8 mouse cellular contexts compared by ENCODE assay signal in the genomic region with DNA sequence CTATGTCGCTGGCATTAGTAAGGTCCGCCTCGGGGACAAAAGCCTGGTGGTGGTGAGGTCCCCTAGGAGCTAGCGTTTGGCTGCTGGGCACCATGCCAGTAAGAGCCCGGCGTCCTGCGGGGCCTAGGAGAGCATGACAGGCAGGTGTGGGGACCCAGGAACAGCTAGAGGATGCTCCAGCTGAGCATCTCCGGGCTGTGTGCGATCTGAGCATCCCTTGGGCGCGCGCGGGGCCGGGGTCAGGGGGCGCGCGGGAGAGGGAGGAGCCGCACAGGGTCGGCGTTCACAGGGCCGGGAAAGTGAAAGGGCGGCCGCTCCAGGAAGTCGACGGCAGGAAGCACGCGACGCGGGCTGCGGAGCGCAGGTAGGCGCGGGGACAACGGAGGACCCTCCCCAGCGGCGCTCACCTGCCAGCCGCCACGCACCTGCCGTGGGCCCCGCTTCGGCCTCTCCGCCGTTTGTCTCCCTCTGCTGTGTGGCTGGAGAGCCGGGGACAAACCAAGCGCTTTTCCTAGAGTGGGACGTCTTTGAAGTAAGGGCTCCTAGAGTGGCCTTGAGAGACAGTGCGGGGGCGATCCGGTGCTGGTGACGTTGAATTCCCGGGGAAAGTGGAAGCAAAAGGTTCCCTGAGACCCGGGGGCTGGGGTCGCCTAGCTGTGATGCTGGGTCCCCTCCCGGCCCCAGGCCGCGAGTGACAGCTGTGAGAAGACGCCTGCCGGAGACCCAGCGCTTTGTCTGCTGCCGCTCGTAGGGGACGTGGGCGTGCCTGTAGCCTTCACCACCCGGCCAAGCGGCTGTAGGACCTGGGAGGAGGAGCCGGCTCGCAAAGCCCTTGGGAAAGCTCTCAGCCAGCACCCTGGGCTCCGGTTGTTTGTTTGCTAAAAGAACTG. TPM values are rescaled to one million over a fixed set of nuclear protein-coding genes. Genes with fewer than 3 reads are reported as not detected.
DNase-seq lines count a peak whose midpoint lies in the region; ATAC-seq and TF ChIP-seq lines count a peak whose summit lies in the region.

No protein-coding gene starts in this region.

- no peak for TF ChIP-seq CTCF in cortical plate, adult 2 months (IDR thresholded peaks at IDR 0.05; ENCODE audit: extremely low read depth, insufficient read depth, low read length)

- peak overlapping the region; percentile 3; the same call in 1 of the 2 replicates for H3K27ac ChIP-seq in cortical plate, adult 2 months (ENCODE audit: insufficient read depth, low read length)

- peak; percentile 92 to 96 for DNase-seq in adrenal gland, adult (ENCODE audit: inconsistent age in 2 of 2, low spot score in 1 of 2)
- DNase-seq in gastrocnemius, postnatal 25 days: peak; percentile 77
- DNase-seq in left cerebral cortex, postnatal 36 days (ENCODE audit: low spot score in 2 of 2): peak; percentile 76 to 79
- peak; percentile 75 for DNase-seq in right cerebral cortex, postnatal 14 days
- DNase-seq in urinary bladder, postnatal 4 days (ENCODE audit: low spot score in 2 of 2): peak; percentile 79 to 81

- peak overlapping the region; percentile 66 for H3K4me3 ChIP-seq in cortical plate, adult 2 months (ENCODE audit: insufficient read depth, low read length)

- ATAC-seq in inflammation-experienced regulatory T-cells, adult 6 months: peak; percentile 69
- ATAC-seq in megakaryocyte-erythroid progenitor cell, adult 5-6 weeks (replicated peaks; ENCODE audit: low FRiP score, low TSS enrichment, poor library complexity, severe bottlenecking): peak; percentile 79

- intact Hi-C loops in left cerebral cortex, postnatal 36 days (cut with DNase I): no loop called here

- H3K4me1 ChIP-seq in cortical plate, adult 2 months (ENCODE audit: control insufficient read depth, insufficient read depth, low read length): no peaks in the 10 kb centered on the region

- no peak for TF ChIP-seq POLR2A in cortical plate, adult 2 months (IDR thresholded peaks at IDR 0.05; ENCODE audit: extremely low read depth, insufficient read depth, low read length)

RNA-seq across cellular contexts. Expression of gene Slc37a1, which starts 9.5 kb away (rescaled TPM):
- polyA plus RNA-seq in cortical plate, adult 2 months (2012; rRNA removed): 9.3 and 10.5 TPM in 2 replicates
- 1 to 10 TPM; 3.0 to 5.2 TPM for total RNA-seq in gastrocnemius, postnatal 25 days (2021)
- 10 to 100 TPM; 19.0 to 39.4 (median 23.5) TPM for polyA plus RNA-seq in inflammation-experienced regulatory T-cells, adult 6 months (2017; shearing (Covaris generic))
- 1 to 10 TPM; 8.2 to 9.9 TPM for total RNA-seq in left cerebral cortex, postnatal 36 days (2021)
- total RNA-seq in megakaryocyte-erythroid progenitor cell, adult 5-6 weeks (2014; fragmentation: Nextera tagmentation): 7.8 and 13.8 TPM in 2 replicates
- total RNA-seq in megakaryocyte-erythroid progenitor cell, adult 5-6 weeks (2017): 3.6 and 8.6 TPM in 2 replicates

RNA-seq across cellular contexts. Expression of gene Rsph1, which starts 19.0 kb away (rescaled TPM):
- polyA plus RNA-seq in cortical plate, adult 2 months (2012; rRNA removed): 2.6 and 3.6 TPM in 2 replicates
- 10 to 100 TPM in 1 of 2 experiments, 1 to 10 TPM in 1; 8.0 to 10.2 TPM for total RNA-seq in gastrocnemius, postnatal 25 days (2021)
- 1 to 10 TPM in 2 of 3 experiments, under 1 TPM in 1; 0.55 to 4.8 (median 1.3) TPM for polyA plus RNA-seq in inflammation-experienced regulatory T-cells, adult 6 months (2017; shearing (Covaris generic))
- total RNA-seq in left cerebral cortex, postnatal 36 days (2021): 10 to 100 TPM; 14.0 to 15.1 TPM
- total RNA-seq in megakaryocyte-erythroid progenitor cell, adult 5-6 weeks (2014; fragmentation: Nextera tagmentation): 6.8 TPM in 1 of 2 replicates, not detected in the other
- 0.95 TPM in 1 of 2 replicates, not detected in the other for total RNA-seq in megakaryocyte-erythroid progenitor cell, adult 5-6 weeks (2017)

Comparison
In these comparisons a context has a peak if more than half of its experiments do, and no peak if none do; other contexts are left out.
1. Peak in every context shown above with its lines: DNase-seq, ATAC-seq, H3K4me3 ChIP-seq and H3K27ac ChIP-seq.